Mouse (Mus musculus) limb, embryonic 15.5 days (tissue): Measurements from ENCODE around the gene Nkain2. TPM values are rescaled to one million over a fixed set of nuclear protein-coding genes. Genes with fewer than 3 reads are reported as not detected.

Experiments
- ATAC-seq: fragments of 200-750 bp; cut with Nextera tagmentation; 2 replicates; pipeline ENCODE4 v1.8.0; 2017; ENCODE audit warnings: low read depth, moderate TSS enrichment; ENCODE audit not compliant: insufficient number of reproducible peaks, low FRiP score, low TSS enrichment
- H3K27ac ChIP-seq: fragments of 300-500 bp; sonication (generic); 2 replicates; pipeline ENCODE4 v1.5.1; 2015; ENCODE audit warnings: moderate library complexity, mild to moderate bottlenecking, inconsistent platforms
- H3K27me3 ChIP-seq: fragments of 300-500 bp; sonication (generic); 2 replicates; pipeline ENCODE4 v1.6.1; 2015; ENCODE audit warnings: inconsistent platforms
- H3K36me3 ChIP-seq: fragments of 300-500 bp; sonication (generic); 2 replicates; pipeline ENCODE4 v1.6.1; 2015; ENCODE audit warnings: inconsistent platforms
- H3K4me1 ChIP-seq: fragments of 300-500 bp; sonication (generic); 2 replicates; pipeline ENCODE4 v1.6.1; 2015; ENCODE audit warnings: inconsistent platforms
- H3K4me2 ChIP-seq: fragments of 300-500 bp; sonication (generic); 2 replicates; pipeline ENCODE4 v1.6.1; 2015; ENCODE audit warnings: mild to moderate bottlenecking, inconsistent platforms
- H3K4me3 ChIP-seq: fragments of 300-500 bp; sonication (generic); 2 replicates; pipeline ENCODE4 v1.5.1; 2015; ENCODE audit warnings: mild to moderate bottlenecking, inconsistent platforms
- H3K9ac ChIP-seq: fragments of 300-500 bp; sonication (generic); 2 replicates; pipeline ENCODE4 v1.6.1; 2015; ENCODE audit warnings: inconsistent platforms
- H3K9me3 ChIP-seq: fragments of 300-500 bp; sonication (generic); 2 replicates; pipeline ENCODE4 v1.6.1; 2016; ENCODE audit warnings: inconsistent platforms
- WGBS: fragments of 180-500 bp; shearing (Covaris S2); methylation state at CpG from one replicate; pipeline ENCODE4 v1.1.7; 2015; 5-methylcytosine and 5-hydroxymethylcytosine counted together
- polyA plus RNA-seq: library from polyadenylated mRNA; unstranded; fragments of >200 nt; fragmentation: Nextera tagmentation; extraction: Ambion mirVana; gene quantifications from 2 replicates; pipeline ENCODE4 v1.2.1, GENCODE M21; 2015

Gene Nkain2
- polyA plus RNA-seq, 1 experiment from 2014 or later = 1.4 TPM

- Histone ChIP-seq H3K9me3 (no peaks in the 10 kb centered on the region), H3K27me3 (no peaks in the 10 kb centered on the region), H3K4me1 (no peaks in the 10 kb centered on the region), H3K36me3 (no peaks in the 10 kb centered on the region), H3K4me2 (no peak overlapping the region), H3K4me3 (no peak overlapping the region), H3K9ac (no peak overlapping the region), H3K27ac (no peak overlapping the region)
- ATAC-seq = no peak
- WGBS = 77% methylated on average over 1 of the region's 1 CpGs
Measured at GRCm38 (mm10) chr10:32536057-32536456, 354.2 kb downstream of the Nkain2 start.

GRCm38 (mm10) chr10:32510821-32511220 lies 379.4 kb downstream of the Nkain2 start:
- Histone ChIP-seq H3K36me3 (no peaks in the 10 kb centered on the region), H3K4me2 (no peak overlapping the region), H3K9ac (no peak overlapping the region), H3K9me3 (no peaks in the 10 kb centered on the region), H3K4me1 (no peaks in the 10 kb centered on the region), H3K27me3 (no peaks in the 10 kb centered on the region), H3K27ac (no peak overlapping the region), H3K4me3 (no peak overlapping the region)
- ATAC-seq = no peak
- 81% methylated on average over 1 of the region's 1 CpGs for WGBS

GRCm38 (mm10) chr10:32494591-32495182 lies 395.6 kb downstream of the Nkain2 start:
- Histone ChIP-seq H3K4me2 (no peak overlapping the region), H3K4me3 (no peak overlapping the region), H3K36me3 (no peaks in the 10 kb centered on the region), H3K27ac (no peak overlapping the region), H3K4me1 (no peaks in the 10 kb centered on the region), H3K9ac (no peak overlapping the region), H3K9me3 (no peaks in the 10 kb centered on the region), H3K27me3 (no peaks in the 10 kb centered on the region)
- no peak for ATAC-seq
- 55% methylated on average over 1 of the region's 1 CpGs for WGBS

GRCm38 (mm10) chr10:32493600-32493999 lies 396.7 kb downstream of the Nkain2 start:
- Histone ChIP-seq H3K9me3 (no peaks in the 10 kb centered on the region), H3K4me1 (no peaks in the 10 kb centered on the region), H3K4me2 (no peak overlapping the region), H3K36me3 (no peaks in the 10 kb centered on the region), H3K27ac (no peak overlapping the region), H3K27me3 (no peaks in the 10 kb centered on the region), H3K9ac (no peak overlapping the region), H3K4me3 (no peak overlapping the region)
- 69% methylated on average over 1 of the region's 1 CpGs for WGBS
- ATAC-seq = no peak

GRCm38 (mm10) chr10:32462726-32463125 lies 427.5 kb downstream of the Nkain2 start:
- Histone ChIP-seq H3K9ac (no peak overlapping the region), H3K27me3 (no peaks in the 10 kb centered on the region), H3K4me3 (no peak overlapping the region), H3K4me2 (no peak overlapping the region), H3K4me1 (no peaks in the 10 kb centered on the region), H3K27ac (no peak overlapping the region), H3K36me3 (no peaks in the 10 kb centered on the region), H3K9me3 (no peaks in the 10 kb centered on the region)
- ATAC-seq = no peak
- 60% methylated on average over 2 of the region's 2 CpGs for WGBS

- Histone ChIP-seq H3K36me3 (no peaks in the 10 kb centered on the region), H3K4me3 (no peak overlapping the region), H3K9me3 (no peaks in the 10 kb centered on the region), H3K4me2 (no peak overlapping the region), H3K9ac (no peak overlapping the region), H3K27ac (no peak overlapping the region), H3K4me1 (no peaks in the 10 kb centered on the region), H3K27me3 (no peaks in the 10 kb centered on the region)
- WGBS = 34% methylated on average over 3 of the region's 3 CpGs
- no peak for ATAC-seq
Measured at GRCm38 (mm10) chr10:32439932-32440519, 450.2 kb downstream of the Nkain2 start.

- H3K9me3 ChIP-seq = no peaks in the 10 kb centered on the region
- no peak overlapping the region for H3K9ac ChIP-seq
- ATAC-seq = no peak
- H3K4me1 ChIP-seq = no peaks in the 10 kb centered on the region
- no peaks in the 10 kb centered on the region for H3K27me3 ChIP-seq
- H3K4me3 ChIP-seq = no peak overlapping the region
- no peak overlapping the region for H3K27ac ChIP-seq
- no peaks in the 10 kb centered on the region for H3K36me3 ChIP-seq
- H3K4me2 ChIP-seq = no peak overlapping the region
Measured at GRCm38 (mm10) chr10:32414228-32414627, 476.0 kb downstream of the Nkain2 start.

GRCm38 (mm10) chr10:32411331-32411730 lies 478.9 kb downstream of the Nkain2 start:
- Histone ChIP-seq H3K9me3 (no peaks in the 10 kb centered on the region), H3K4me1 (no peaks in the 10 kb centered on the region), H3K36me3 (no peaks in the 10 kb centered on the region), H3K4me3 (no peak overlapping the region), H3K9ac (no peak overlapping the region), H3K27ac (no peak overlapping the region), H3K27me3 (no peaks in the 10 kb centered on the region), H3K4me2 (no peak overlapping the region)
- ATAC-seq = no peak
- 83% methylated on average over 2 of the region's 2 CpGs for WGBS

- WGBS = 77% methylated on average over 1 of the region's 1 CpGs
- no peaks in the 10 kb centered on the region for H3K36me3 ChIP-seq
- no peak overlapping the region for H3K4me2 ChIP-seq
- H3K9me3 ChIP-seq = no peaks in the 10 kb centered on the region
- H3K27me3 ChIP-seq = no peaks in the 10 kb centered on the region
- no peak for ATAC-seq
- H3K27ac ChIP-seq = no peak overlapping the region
- no peak overlapping the region for H3K4me3 ChIP-seq
- no peak overlapping the region for H3K9ac ChIP-seq
- H3K4me1 ChIP-seq = no peaks in the 10 kb centered on the region
Measured at GRCm38 (mm10) chr10:32400961-32401360, 489.3 kb downstream of the Nkain2 start.

- Histone ChIP-seq H3K9ac (no peak overlapping the region), H3K9me3 (no peaks in the 10 kb centered on the region), H3K4me1 (no peaks in the 10 kb centered on the region), H3K27ac (no peak overlapping the region), H3K27me3 (no peaks in the 10 kb centered on the region), H3K4me2 (no peak overlapping the region), H3K36me3 (no peaks in the 10 kb centered on the region), H3K4me3 (no peak overlapping the region)
- ATAC-seq = no peak
- WGBS = 71% methylated on average over 1 of the region's 1 CpGs
Measured at GRCm38 (mm10) chr10:32393859-32394521, 496.3 kb downstream of the Nkain2 start.

GRCm38 (mm10) chr10:32393326-32393725 lies 496.9 kb downstream of the Nkain2 start:
- Histone ChIP-seq H3K27me3 (no peaks in the 10 kb centered on the region), H3K9ac (no peak overlapping the region), H3K4me2 (no peak overlapping the region), H3K4me1 (no peaks in the 10 kb centered on the region), H3K27ac (no peak overlapping the region), H3K36me3 (no peaks in the 10 kb centered on the region), H3K4me3 (no peak overlapping the region), H3K9me3 (no peaks in the 10 kb centered on the region)
- 86% methylated on average over 1 of the region's 1 CpGs for WGBS
- ATAC-seq = no peak

GRCm38 (mm10) chr10:32312754-32313153 lies 577.5 kb downstream of the Nkain2 start:
- Histone ChIP-seq H3K27me3 (no peaks in the 10 kb centered on the region), H3K4me2 (no peak overlapping the region), H3K27ac (no peak overlapping the region), H3K9ac (no peak overlapping the region), H3K4me3 (no peak overlapping the region), H3K36me3 (no peaks in the 10 kb centered on the region), H3K9me3 (peaks cover 9% of the 10 kb centered on the region), H3K4me1 (no peaks in the 10 kb centered on the region)
- WGBS = 89% methylated on average over 9 of the region's 9 CpGs
- no peak for ATAC-seq
